Mouse (Mus musculus) embryonic fibroblast, embryonic 13.5 days (primary cell): ENCODE measurements at regions not wholly inside any gene's neighbourhood (a gene's known extent, or its start where the extent isn't known, plus 50 kb on each side); places are given as distances from the start of the nearest gene placed in this dataset.

Source experiments
- CTCF ChIP-seq: IDR thresholded peaks from 2 replicates; pipeline ENCODE4 v1.5.1; 2011; ENCODE audit warnings: mild to moderate bottlenecking, control low read depth, low read length, moderate library complexity, borderline replicate concordance; ENCODE audit not compliant: insufficient read depth
- POLR2A ChIP-seq: IDR thresholded peaks from 2 replicates; pipeline ENCODE4 v1.6.1; 2011; ENCODE audit warnings: low read depth, mild to moderate bottlenecking, control low read depth, low read length, moderate library complexity

DNA sequence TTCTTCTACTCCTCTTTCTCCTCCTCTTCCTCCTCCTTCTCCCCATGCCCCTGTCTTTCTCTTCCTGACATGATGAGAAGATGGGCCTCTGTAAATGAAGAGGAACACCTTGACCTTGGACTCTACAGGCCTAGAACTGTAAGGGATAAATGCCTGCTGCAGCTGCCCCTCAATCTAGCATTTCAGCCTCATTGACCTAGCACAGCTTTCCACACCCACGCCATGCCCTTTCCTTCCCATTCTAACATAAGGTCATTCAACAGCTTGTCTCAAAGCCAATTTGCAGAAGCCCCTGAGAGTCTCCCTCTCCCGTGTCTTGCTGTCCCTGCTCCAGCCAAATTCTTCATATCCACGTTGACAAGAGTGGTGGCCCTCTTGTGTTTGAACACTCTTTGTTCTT is 63.8 kb upstream of the Dscam start:
- TF ChIP-seq CTCF, result no peak
- no peak for TF ChIP-seq POLR2A
